Mouse (Mus musculus): ENCODE results near the gene Smc1b.
A peak's percentile ranks its signal among the peaks of the same experiment; 100 is the strongest.
"Not testable (repeated sequence)": the region's sequence is repeated elsewhere in the genome, so short reads cannot be mapped to it uniquely, and the experiment has no call there.

Gene Smc1b

GRCm38 (mm10) chr15:85042361-85042954 is 89.3 kb downstream of the Smc1b start:
- Histone ChIP-seq H3K4me1 (replicated peaks; ENCODE audit: low read depth, low read length) (peaks cover 46% of the 10 kb centered on the region), H3K4me3 (replicated peaks; ENCODE audit: low read length) (no peak overlapping the region), H3K36me3 (ENCODE audit: insufficient read depth, low read length) (peaks cover 51% of the 10 kb centered on the region), H3K9me3 (ENCODE audit: low read length) (no peaks in the 10 kb centered on the region), H3K27me3 (ENCODE audit: insufficient read depth, low read length) (no peaks in the 10 kb centered on the region)
- TF ChIP-seq NANOG (IDR thresholded peaks at IDR 0.05; ENCODE audit: borderline replicate concordance, low read length) (no peak), POU5F1 (IDR thresholded peaks at IDR 0.05; ENCODE audit: borderline replicate concordance, low read length) (no peak), CTCF (conservative IDR thresholded peaks at IDR 0.05; ENCODE audit: low read length) (peak; percentile 42)

GRCm38 (mm10) chr15:85041546-85042225 is 90.1 kb downstream of the Smc1b start:
- Histone ChIP-seq H3K36me3 (ENCODE audit: insufficient read depth, low read length) (peaks cover 44% of the 10 kb centered on the region), H3K9me3 (ENCODE audit: low read length) (no peaks in the 10 kb centered on the region), H3K27me3 (ENCODE audit: insufficient read depth, low read length) (no peaks in the 10 kb centered on the region), H3K4me1 (replicated peaks; ENCODE audit: low read depth, low read length) (peaks cover 50% of the 10 kb centered on the region), H3K4me3 (replicated peaks; ENCODE audit: low read length) (no peak overlapping the region)
- TF ChIP-seq CTCF (conservative IDR thresholded peaks at IDR 0.05; ENCODE audit: low read length) (no peak), POU5F1 (IDR thresholded peaks at IDR 0.05; ENCODE audit: borderline replicate concordance, low read length) (no peak), NANOG (IDR thresholded peaks at IDR 0.05; ENCODE audit: borderline replicate concordance, low read length) (no peak)

DNA sequence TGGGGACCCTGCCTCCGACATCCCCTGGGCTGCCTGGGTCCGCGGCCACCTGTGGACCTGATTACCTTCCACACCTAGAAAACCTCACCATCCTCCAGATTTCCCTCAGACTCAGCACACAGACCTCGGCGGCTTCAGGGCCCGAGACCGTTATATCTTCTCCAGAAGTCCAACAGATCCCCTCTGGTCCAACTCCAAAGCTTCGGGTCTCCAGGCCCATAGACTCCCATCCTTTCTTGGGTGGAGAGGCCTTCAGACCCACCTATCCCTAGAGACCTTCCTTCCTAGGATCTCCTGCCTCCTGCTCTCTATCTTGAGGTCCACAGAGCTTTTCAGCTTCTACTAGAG is 94.4 kb downstream of the Smc1b start:
- Histone ChIP-seq H3K4me1 (replicated peaks; ENCODE audit: low read depth, low read length) (peaks cover 66% of the 10 kb centered on the region), H3K27me3 (ENCODE audit: insufficient read depth, low read length) (peaks cover 16% of the 10 kb centered on the region), H3K4me3 (replicated peaks; ENCODE audit: low read length) (peak overlapping the region; percentile 96), H3K36me3 (ENCODE audit: insufficient read depth, low read length) (peaks cover 16% of the 10 kb centered on the region), H3K9me3 (ENCODE audit: low read length) (no peaks in the 10 kb centered on the region)
- TF ChIP-seq CTCF (conservative IDR thresholded peaks at IDR 0.05; ENCODE audit: low read length) (no peak), POU5F1 (IDR thresholded peaks at IDR 0.05; ENCODE audit: borderline replicate concordance, low read length) (no peak), NANOG (IDR thresholded peaks at IDR 0.05; ENCODE audit: borderline replicate concordance, low read length) (no peak)

DNA sequence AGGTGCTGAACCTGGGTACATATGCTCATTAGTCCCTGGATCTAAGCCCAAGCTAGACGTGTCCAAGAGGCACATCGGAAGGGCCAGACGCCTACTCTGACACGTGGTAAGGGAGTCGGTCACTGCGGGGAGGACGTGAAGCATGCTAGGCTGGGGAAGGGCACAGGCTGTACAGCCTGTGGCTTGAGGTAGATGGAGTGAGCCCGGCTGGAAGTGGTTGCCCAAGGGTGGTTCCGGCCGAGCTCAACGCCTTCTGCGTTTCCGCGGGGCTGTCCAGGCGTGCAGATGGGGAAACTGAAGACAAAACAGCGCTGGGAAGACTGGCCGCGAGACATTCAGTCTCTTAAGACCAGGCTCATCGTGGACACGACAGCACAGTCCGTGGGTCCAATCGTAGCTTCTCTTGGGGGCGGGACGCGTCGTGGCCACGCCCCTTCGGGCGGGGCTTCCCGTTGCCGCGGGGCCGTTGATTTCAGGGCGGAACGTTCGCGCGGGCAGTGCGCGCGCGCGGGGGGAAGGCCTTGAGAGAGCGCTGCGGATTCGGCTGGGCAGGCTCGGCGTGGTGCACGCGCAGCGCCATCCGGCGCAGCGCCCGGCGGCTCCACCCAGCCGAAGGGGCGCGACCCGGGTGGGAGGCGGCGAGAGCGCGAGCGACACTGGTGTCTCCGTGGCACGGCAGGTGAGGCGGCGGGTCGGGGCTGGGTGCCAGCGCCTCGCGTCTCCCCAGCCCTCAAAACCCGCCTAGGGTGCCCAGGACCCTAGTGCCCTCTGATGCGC is 95.0 kb downstream of the Smc1b start:
- Histone ChIP-seq H3K9me3 (ENCODE audit: low read length) (no peaks in the 10 kb centered on the region), H3K27me3 (ENCODE audit: insufficient read depth, low read length) (peaks cover 21% of the 10 kb centered on the region), H3K4me1 (replicated peaks; ENCODE audit: low read depth, low read length) (peaks cover 60% of the 10 kb centered on the region), H3K36me3 (ENCODE audit: insufficient read depth, low read length) (peaks cover 16% of the 10 kb centered on the region), H3K4me3 (replicated peaks; ENCODE audit: low read length) (peak overlapping the region; percentile 96)
- TF ChIP-seq NANOG (IDR thresholded peaks at IDR 0.05; ENCODE audit: borderline replicate concordance, low read length): no peak
- TF ChIP-seq POU5F1 (IDR thresholded peaks at IDR 0.05; ENCODE audit: borderline replicate concordance, low read length): no peak
- no peak for TF ChIP-seq CTCF (conservative IDR thresholded peaks at IDR 0.05; ENCODE audit: low read length)

GRCm38 (mm10) chr15:85033916-85034315 is 97.8 kb downstream of the Smc1b start:
- H3K9me3 ChIP-seq (ENCODE audit: low read length); H3K4me3 ChIP-seq (replicated peaks; ENCODE audit: low read length); H3K36me3 ChIP-seq (ENCODE audit: insufficient read depth, low read length): not testable (repeated sequence)
- Histone ChIP-seq H3K27me3 (ENCODE audit: insufficient read depth, low read length) (peaks cover 39% of the 10 kb centered on the region), H3K4me1 (replicated peaks; ENCODE audit: low read depth, low read length) (peaks cover 50% of the 10 kb centered on the region)

GRCm38 (mm10) chr15:85031866-85032265 is 99.9 kb downstream of the Smc1b start:
- no peak overlapping the region for H3K4me3 ChIP-seq (replicated peaks; ENCODE audit: low read length)
- H3K36me3 ChIP-seq (ENCODE audit: insufficient read depth, low read length): no peaks in the 10 kb centered on the region
- H3K4me1 ChIP-seq (replicated peaks; ENCODE audit: low read depth, low read length): peaks cover 42% of the 10 kb centered on the region
- peaks cover 40% of the 10 kb centered on the region for H3K27me3 ChIP-seq (ENCODE audit: insufficient read depth, low read length)
- no peak for TF ChIP-seq CTCF (conservative IDR thresholded peaks at IDR 0.05; ENCODE audit: low read length)
- no peak for TF ChIP-seq POU5F1 (IDR thresholded peaks at IDR 0.05; ENCODE audit: borderline replicate concordance, low read length)
- TF ChIP-seq NANOG (IDR thresholded peaks at IDR 0.05; ENCODE audit: borderline replicate concordance, low read length): no peak
- H3K9me3 ChIP-seq (ENCODE audit: low read length): no peaks in the 10 kb centered on the region

- not testable (repeated sequence) for H3K4me3 ChIP-seq (replicated peaks; ENCODE audit: low read length); H3K36me3 ChIP-seq (ENCODE audit: insufficient read depth, low read length); H3K9me3 ChIP-seq (ENCODE audit: low read length)
- peaks cover 32% of the 10 kb centered on the region for H3K4me1 ChIP-seq (replicated peaks; ENCODE audit: low read depth, low read length)
- peaks cover 44% of the 10 kb centered on the region for H3K27me3 ChIP-seq (ENCODE audit: insufficient read depth, low read length)
Observed at GRCm38 (mm10) chr15:85030643-85031042, 101.1 kb downstream of the Smc1b start.

GRCm38 (mm10) chr15:85028648-85029047 is 103.1 kb downstream of the Smc1b start, which contains the start of gene Fam118a:
TSS of gene Fam118a (plus strand) at chr15:85028948.
- not testable (repeated sequence) for H3K4me3 ChIP-seq (replicated peaks; ENCODE audit: low read length); H3K36me3 ChIP-seq (ENCODE audit: insufficient read depth, low read length); H3K9me3 ChIP-seq (ENCODE audit: low read length)
- peaks cover 16% of the 10 kb centered on the region for H3K4me1 ChIP-seq (replicated peaks; ENCODE audit: low read depth, low read length)
- H3K27me3 ChIP-seq (ENCODE audit: insufficient read depth, low read length): peaks cover 39% of the 10 kb centered on the region

- H3K4me3 ChIP-seq (replicated peaks; ENCODE audit: low read length): no peak overlapping the region
- TF ChIP-seq NANOG (IDR thresholded peaks at IDR 0.05; ENCODE audit: borderline replicate concordance, low read length) (no peak), POU5F1 (IDR thresholded peaks at IDR 0.05; ENCODE audit: borderline replicate concordance, low read length) (no peak), CTCF (conservative IDR thresholded peaks at IDR 0.05; ENCODE audit: low read length) (no peak)
- H3K27me3 ChIP-seq (ENCODE audit: insufficient read depth, low read length): peaks cover 39% of the 10 kb centered on the region
- H3K4me1 ChIP-seq (replicated peaks; ENCODE audit: low read depth, low read length): peaks cover 9% of the 10 kb centered on the region
- H3K36me3 ChIP-seq (ENCODE audit: insufficient read depth, low read length): no peaks in the 10 kb centered on the region
- H3K9me3 ChIP-seq (ENCODE audit: low read length): no peaks in the 10 kb centered on the region
Observed at GRCm38 (mm10) chr15:85027740-85028139, 104.0 kb downstream of the Smc1b start.

Data from E14TG2a.4 (cell line).